Mouse (Mus musculus) macrophage (primary cell): ENCODE results near the gene Sh2d5. TPM values are rescaled to one million over a fixed set of nuclear protein-coding genes. Genes with fewer than 3 reads are reported as not detected.
A peak's percentile ranks its signal among the peaks of the same experiment; 100 is the strongest.

ENCODE experiments used
- H3K27ac ChIP-seq: fragments of 350-480 bp; formaldehyde crosslinking; 2 replicates; pipeline ENCODE4 v1.9.0; 2021
- H3K36me3 ChIP-seq: fragments of 350-480 bp; formaldehyde crosslinking; 2 replicates; pipeline ENCODE4 v1.9.0; 2021; ENCODE audit errors: inconsistent target
- H3K4me3 ChIP-seq: fragments of 350-480 bp; formaldehyde crosslinking; 2 replicates; pipeline ENCODE4 v1.9.0; 2021; ENCODE audit errors: inconsistent target
- H3K79me2 ChIP-seq: fragments of 350-480 bp; formaldehyde crosslinking; 2 replicates; pipeline ENCODE4 v1.9.0; 2021; ENCODE audit errors: inconsistent target
- WGBS: methylation state at CpG from one replicate; pipeline ENCODE4 v1.1.7; 2026; ENCODE audit warnings: inconsistent platforms; ENCODE audit not compliant: missing documents; 5-methylcytosine and 5-hydroxymethylcytosine counted together
- polyA plus RNA-seq: library from polyadenylated mRNA; stranded (reverse); fragments of 250-400 nt; gene quantifications from 3 replicates; pipeline ENCODE4 v1.2.4, GENCODE M21; 2018; ENCODE audit warnings: inconsistent platforms
- total RNA-seq, 78 experiments: library from RNA; depleted of rRNA; stranded (reverse); fragments of 250-400 nt; gene quantifications; 1 replicate in 9 of 78; 2 replicates in 24 of 78; 3 replicates in 43 of 78; 4 replicates in 2 of 78; pipeline ENCODE4 v1.2.4; 2018; ENCODE audit warnings: inconsistent platforms in 56 of 78

Gene Sh2d5
- total RNA-seq (2018; cell fraction: chromatin; rRNA removed): 1 to 10 TPM in 10 of 26 experiments, under 1 TPM in 16; 0.31 to 2.5 (median 0.93) TPM
- under 1 TPM in 16 of 26 experiments, not detected in 10; 0.03 to 0.15 (median 0.07) TPM for total RNA-seq (2018; cell fraction: cytosol; rRNA removed)
- total RNA-seq (2018; cell fraction: nucleus; rRNA removed): 1 to 10 TPM in 7 of 26 experiments, under 1 TPM in 18, not detected in 1; 0.29 to 3.8 (median 0.78) TPM
- polyA plus RNA-seq: 0.06 to 0.09 TPM in 2 of 3 replicates, not detected in the other

DNA sequence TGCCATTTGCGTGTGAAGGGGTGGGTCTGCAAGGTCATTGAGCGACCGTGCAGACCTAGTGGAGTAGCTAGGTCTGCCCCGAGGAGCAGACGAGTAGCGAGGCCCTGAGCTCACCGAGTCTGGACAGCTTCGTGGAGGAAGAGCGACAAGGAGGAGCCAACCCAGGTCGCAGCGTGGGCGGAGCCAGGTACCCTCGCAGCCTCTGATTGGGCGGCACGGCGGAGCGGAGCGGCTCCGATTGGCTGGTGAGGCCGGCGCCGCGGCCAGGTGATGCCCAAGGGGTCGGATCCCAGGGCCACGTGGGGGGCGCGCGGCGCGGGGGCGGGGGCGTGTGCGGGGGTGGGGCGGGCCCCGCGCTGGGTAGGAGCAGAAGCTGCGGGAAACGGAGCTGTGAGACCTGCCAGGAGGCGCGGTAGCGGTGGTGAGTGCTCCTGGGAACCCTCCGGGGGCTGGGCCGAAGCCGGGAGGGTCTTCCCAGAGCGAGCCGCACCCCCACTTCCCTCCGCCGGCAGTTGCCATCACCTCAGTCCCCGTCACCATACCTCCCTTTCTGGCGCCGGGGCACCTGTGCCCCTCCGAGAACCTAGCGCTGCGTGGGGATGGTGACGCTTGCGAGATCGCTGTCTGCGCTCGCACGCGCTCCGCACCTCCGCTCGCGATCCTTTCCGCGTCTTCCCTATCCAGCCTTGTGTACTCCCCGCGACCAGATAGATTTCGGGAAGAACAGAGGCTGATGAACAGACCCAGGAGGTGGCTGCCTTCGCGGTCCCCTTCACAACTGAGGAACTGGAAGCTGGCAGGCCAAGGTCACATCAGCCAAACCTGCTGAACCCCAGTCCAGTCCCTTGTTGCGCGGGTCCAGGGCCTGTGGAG lies at the start of gene Sh2d5, which contains the start of gene Kif17:
Gene Sh2d5, plus strand, starts transcription at position 316 of the 873 bp plus-strand sequence.
Gene Kif17, plus strand, starts transcription at position 348 of the 873 bp plus-strand sequence.
- Histone ChIP-seq H3K27ac (no peak within 1 kb of the TSS), H3K4me3 (peak within 1 kb of the TSS; percentile 12; the same call in 1 of the 2 replicates), H3K79me2 (no peaks in the 10 kb centered on the region), H3K36me3 (no peaks in the 10 kb centered on the region)
- 4% methylated on average over 59 of the region's 74 CpGs for WGBS

DNA sequence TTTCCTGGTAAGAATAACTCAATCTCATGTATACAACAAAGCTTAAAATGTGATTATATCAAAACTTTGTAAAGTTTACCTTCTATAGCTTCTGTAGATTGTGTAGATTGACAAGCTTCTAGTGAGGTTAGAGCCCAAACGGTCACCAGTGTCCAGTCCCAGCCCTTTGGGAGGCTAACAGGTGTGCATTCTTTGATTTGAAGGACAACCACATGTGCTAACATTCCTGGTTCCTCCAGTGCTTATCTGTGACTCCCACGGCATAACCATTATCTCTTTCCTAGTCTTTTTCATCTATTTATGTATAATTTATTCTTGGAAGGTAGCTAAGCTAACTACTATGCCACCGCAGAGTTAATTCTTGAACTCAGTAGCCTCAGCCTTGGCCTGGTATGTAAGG lies 49.4 kb upstream of the Sh2d5 start:
- peaks cover 97% of the 10 kb centered on the region for H3K36me3 ChIP-seq
- 90% methylated on average over 3 of the region's 3 CpGs for WGBS
- H3K27ac ChIP-seq: no peak overlapping the region
- H3K4me3 ChIP-seq: no peak overlapping the region
- no peaks in the 10 kb centered on the region for H3K79me2 ChIP-seq

DNA sequence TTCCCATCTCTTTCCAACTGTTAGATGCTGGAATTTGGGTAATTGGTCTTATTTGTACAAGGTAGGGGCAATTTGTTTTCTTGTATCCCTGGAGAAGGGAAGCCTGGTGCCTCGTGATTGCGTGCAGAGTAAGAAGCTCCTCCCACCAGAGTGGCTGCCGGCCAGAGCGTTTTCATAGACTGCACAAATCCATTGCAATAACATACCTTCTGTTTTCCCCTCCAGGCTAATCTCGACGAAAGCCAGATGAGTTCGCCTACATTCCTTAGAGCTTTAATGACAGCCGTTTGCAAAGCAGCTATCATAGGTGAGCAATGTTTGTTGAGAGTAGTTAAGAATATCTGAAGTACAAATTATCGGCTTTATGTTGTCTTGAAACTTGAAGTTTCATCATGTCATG lies 48.5 kb upstream of the Sh2d5 start:
- 87% methylated on average over 9 of the region's 9 CpGs for WGBS
- H3K79me2 ChIP-seq: no peaks in the 10 kb centered on the region
- H3K27ac ChIP-seq: no peak overlapping the region
- peaks cover 95% of the 10 kb centered on the region for H3K36me3 ChIP-seq
- H3K4me3 ChIP-seq: no peak overlapping the region

DNA sequence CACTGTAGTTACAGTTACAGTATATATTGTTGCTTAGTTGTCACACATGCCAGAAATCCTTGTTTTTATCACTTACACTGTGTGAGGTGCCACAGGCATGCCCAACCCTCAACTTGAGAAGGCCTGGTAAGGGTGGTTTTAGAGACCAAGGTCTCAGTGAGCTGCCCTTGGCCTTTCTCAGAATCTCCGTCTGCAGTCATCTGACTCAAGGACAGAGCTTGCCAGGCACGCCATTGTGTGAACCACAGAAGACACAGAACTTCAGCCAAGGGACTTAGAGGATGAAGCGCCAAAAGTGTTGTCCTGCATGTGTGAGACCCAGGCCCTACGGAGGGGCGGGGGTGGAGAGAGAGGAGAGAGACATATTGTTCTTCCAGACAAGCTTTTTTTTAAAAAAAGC lies 40.1 kb upstream of the Sh2d5 start:
- Histone ChIP-seq H3K4me3 (no peak overlapping the region), H3K27ac (no peak overlapping the region), H3K36me3 (peaks cover 36% of the 10 kb centered on the region; the same call in 1 of the 2 replicates), H3K79me2 (no peaks in the 10 kb centered on the region)
- 98% methylated on average over 5 of the region's 5 CpGs for WGBS

DNA sequence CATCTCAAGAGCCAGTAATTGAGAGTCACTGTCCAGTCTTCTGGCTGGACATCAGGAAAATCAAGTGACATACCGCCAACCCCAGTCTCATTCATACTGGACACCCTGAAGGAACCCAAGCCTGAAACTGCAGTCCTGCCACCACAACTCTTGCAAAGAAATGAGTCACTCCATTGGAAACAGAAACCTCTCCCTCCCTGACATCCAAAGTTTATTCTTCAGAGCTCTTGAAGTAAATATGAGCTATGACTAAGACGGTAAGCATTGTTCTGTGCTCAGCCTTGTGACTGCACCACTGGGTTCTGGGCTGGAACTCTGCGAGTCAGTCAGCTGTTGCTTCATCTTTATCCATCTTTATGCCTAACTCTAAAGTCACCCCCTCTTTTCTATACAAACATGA lies 36.3 kb upstream of the Sh2d5 start:
- Histone ChIP-seq H3K79me2 (peaks cover 15% of the 10 kb centered on the region), H3K36me3 (peaks cover 7% of the 10 kb centered on the region; the same call in 1 of the 2 replicates), H3K27ac (peak overlapping the region; percentile 52), H3K4me3 (no peak overlapping the region)
- 48% methylated on average over 3 of the region's 3 CpGs for WGBS

DNA sequence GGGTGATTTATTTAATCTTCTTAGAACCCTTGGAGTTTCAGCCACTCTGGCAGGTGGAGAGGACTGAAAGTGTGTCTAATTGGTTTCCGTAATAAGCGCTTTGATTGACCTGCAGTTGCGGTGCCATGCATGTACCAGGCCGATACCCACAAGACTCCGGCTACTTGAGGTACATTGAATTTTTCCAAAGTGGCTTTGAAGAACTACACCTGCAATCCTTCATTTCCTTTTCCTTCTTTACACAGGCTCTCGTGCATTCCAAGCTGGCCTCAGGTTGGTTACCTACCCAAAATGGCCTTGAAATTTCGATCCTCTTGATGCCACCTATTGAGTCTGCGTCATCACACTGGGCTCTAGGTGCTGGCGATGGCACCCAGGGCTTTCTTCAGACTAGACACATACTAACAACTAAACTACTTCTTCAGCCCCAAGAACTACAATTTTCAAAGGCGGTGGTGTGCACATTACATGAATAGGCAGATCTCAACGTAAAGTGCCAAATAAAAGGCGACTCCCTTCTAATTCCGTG lies 34.5 kb upstream of the Sh2d5 start:
- peak overlapping the region; percentile 59 for H3K4me3 ChIP-seq
- peak overlapping the region; percentile 80 for H3K27ac ChIP-seq
- WGBS: 55% methylated on average over 12 of the region's 13 CpGs

DNA sequence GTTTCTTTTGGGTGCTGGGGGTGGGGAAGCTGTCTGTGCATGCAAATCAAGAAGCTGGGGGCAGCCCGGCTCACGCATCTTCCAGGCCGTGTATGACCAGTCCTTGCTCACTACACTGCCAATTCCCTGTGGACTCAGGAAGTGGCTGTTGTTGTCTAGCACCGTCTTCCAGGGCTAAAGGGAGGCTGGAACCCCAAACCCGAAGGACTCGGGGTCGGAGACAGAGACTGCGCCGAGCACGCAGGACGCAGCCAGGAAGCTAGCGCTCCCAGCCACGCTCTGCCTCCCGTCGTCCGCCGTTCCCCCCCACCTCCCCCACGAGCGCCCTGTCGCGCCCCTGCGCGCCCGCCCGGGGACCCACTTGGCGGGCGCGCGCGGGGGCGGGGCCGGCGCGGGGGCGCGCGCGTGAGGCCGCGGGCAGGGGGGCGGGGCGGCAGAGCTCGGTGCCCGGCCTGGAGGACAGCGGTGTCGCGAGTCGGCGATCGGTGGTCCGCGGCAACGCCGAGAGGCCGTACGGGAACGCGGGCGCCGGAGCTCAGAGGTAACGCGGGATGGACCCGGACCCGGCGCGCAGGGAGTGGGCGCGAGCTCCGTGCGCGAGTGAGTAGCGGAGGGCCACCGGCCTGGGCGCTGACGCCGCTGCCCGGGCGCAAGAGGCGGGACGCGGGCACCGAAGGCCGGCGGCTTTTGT lies 33.9 kb upstream of the Sh2d5 start, which contains the start of gene Hp1bp3:
Gene Hp1bp3, plus strand, starts transcription at position 97 of the 691 bp plus-strand sequence.
- Histone ChIP-seq H3K4me3 (peak within 1 kb of the TSS; percentile 59), H3K27ac (peak within 1 kb of the TSS; percentile 80), H3K36me3 (no peaks in the 10 kb centered on the region), H3K79me2 (peaks cover 40% of the 10 kb centered on the region)
- whole genome bisulfite sequencing: under 1% methylated on average over 41 of the region's 84 CpGs

More for the DNA sequence above, 34.5 kb upstream of the Sh2d5 start:
- no peaks in the 10 kb centered on the region for H3K36me3 ChIP-seq
- H3K79me2 ChIP-seq: peaks cover 34% of the 10 kb centered on the region

DNA sequence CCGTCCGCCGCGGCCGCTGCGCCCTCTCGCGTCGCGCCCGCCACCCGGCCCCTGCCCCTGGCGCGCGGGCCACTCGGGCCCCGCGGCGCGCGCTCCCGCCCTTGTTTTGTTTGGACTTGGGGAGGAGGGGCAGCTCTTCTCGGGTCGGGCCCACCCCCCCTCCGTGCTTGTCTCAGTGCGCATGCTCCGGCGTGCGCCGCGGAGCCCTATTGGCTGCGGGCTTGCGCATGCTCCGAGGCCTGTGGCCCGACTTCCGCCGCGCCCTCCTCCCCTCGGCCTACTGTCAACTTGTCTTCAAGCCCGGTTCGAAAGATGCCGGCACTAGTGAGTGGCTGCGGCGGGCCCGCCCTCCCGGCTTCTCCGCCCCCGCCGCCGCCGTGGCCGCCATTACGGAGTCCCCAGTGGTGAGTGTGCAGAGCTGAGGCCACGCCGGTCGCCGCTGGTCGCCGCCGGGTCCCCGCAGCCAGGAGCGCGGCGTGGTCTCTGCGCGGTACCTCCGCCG lies 33.3 kb upstream of the Sh2d5 start:
- no peak overlapping the region for H3K27ac ChIP-seq
- H3K79me2 ChIP-seq: peaks cover 46% of the 10 kb centered on the region
- H3K36me3 ChIP-seq: 0 out of 2 replicates have a peak, but pooled peaks cover under 1% of the 10 kb centered on the region
- peak overlapping the region; percentile 77; the same call in 1 of the 2 replicates for H3K4me3 ChIP-seq
- WGBS: 0% methylated on average over 66 of the region's 68 CpGs

DNA sequence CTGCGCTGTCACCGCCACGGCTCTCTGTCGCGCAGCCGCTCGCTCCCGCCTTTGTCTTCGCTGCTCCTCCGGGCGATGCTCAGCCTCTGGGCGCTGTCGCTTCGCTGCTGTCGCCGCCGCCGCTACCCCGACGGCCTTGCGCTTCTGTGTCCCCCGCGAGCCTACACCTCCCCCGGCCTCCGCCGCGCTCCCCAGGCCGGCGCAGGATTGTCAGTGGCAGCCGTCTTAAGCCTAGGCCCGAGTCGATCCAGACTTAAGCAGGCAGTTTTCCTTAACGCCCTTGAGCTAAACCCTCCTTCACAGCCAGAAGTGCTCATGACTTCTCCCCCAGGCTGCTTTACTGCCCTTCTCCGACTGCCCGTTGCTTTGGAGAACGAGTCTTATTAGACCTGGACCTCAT lies 32.8 kb upstream of the Sh2d5 start:
- H3K27ac ChIP-seq: peak overlapping the region; percentile 60
- H3K79me2 ChIP-seq: peaks cover 51% of the 10 kb centered on the region
- H3K36me3 ChIP-seq: peaks cover 5% of the 10 kb centered on the region; the same call in 1 of the 2 replicates
- 0% methylated on average over 13 of the region's 36 CpGs for WGBS
- peak overlapping the region; percentile 77 for H3K4me3 ChIP-seq

DNA sequence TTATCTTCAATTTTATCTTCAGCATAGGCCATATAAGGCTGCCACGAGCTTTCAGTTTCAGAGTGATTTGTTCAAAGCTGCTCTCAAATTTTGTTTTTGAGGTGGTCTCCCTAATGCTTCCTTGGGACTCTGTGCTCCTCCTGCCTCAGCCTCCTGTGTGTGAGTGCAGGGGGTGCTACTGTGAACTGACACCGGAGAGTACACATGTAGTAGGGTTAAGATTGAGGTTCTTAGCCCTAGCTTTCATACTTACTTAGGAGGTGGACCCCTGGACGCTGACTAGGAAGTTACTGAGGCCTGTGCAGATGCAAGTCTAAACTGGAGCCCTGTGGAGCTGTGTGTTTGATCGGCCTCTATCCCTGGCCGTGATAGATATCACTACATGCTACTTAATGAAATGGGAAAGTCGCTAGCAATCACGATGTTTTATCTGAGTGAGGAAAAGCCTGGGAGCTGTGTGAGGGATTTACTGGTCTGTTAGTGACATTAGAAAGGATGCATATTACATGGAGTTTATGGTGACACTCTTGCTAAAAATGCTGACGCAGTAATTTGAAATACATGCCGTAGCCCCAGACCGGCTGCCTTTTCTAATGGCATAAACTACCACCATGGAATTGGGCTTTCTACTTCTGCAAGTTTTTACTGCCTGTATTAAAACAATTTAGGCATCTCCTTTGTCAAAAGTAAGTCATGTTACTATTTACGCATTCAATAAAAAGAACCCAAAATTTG lies 32.1 kb upstream of the Sh2d5 start:
- H3K4me3 ChIP-seq: peak overlapping the region; percentile 77
- peak overlapping the region; percentile 60 for H3K27ac ChIP-seq
- H3K79me2 ChIP-seq: peaks cover 57% of the 10 kb centered on the region
- whole genome bisulfite sequencing: 59% methylated on average over 11 of the region's 11 CpGs
- H3K36me3 ChIP-seq: peaks cover 11% of the 10 kb centered on the region; the same call in 1 of the 2 replicates

DNA sequence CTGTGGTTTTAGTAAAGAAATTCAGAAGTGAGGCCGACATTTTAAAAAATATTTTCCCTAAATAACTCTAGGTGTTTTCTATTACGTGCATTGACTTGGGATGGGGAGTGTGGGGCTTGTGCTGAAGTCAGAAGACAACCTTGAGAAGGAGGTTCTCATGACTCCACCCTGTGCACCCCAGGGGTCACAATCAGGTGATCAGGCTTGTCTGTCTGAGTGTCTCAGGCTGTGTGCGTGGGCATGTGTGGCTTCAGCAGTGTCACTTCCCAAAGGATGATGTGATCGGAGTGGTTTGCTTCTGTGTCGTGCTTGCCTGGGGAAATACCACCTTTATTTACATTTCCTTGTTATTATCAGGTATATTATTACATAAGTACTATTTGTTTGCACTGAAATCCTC lies 30.9 kb upstream of the Sh2d5 start:
- Histone ChIP-seq H3K27ac (no peak overlapping the region), H3K4me3 (no peak overlapping the region), H3K36me3 (peaks cover 23% of the 10 kb centered on the region; the same call in 1 of the 2 replicates), H3K79me2 (peaks cover 62% of the 10 kb centered on the region)
- WGBS: 70% methylated on average over 5 of the region's 5 CpGs

DNA sequence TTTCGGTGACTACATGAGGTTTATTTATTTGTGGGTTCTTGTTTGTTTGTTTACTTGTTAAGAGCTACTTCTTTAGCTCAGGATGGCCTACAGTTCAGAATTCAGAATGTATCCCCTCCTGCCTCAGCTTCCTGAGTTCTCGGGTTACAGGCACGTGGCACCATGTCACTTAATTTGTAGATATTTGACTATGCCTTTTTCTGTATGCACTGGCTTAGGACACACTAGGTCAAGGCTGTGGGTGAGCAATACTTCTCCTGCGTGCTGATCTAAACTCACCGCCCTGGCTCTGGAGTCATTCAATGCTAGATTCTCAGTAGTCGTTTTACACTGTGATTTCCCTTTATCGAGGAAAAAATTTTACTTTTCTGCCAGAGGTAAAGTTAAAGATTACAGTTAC lies 29.4 kb upstream of the Sh2d5 start:
- WGBS: 62% methylated on average over 7 of the region's 7 CpGs
- Histone ChIP-seq H3K27ac (no peak overlapping the region), H3K79me2 (peaks cover 62% of the 10 kb centered on the region), H3K4me3 (no peak overlapping the region), H3K36me3 (peaks cover 34% of the 10 kb centered on the region)

DNA sequence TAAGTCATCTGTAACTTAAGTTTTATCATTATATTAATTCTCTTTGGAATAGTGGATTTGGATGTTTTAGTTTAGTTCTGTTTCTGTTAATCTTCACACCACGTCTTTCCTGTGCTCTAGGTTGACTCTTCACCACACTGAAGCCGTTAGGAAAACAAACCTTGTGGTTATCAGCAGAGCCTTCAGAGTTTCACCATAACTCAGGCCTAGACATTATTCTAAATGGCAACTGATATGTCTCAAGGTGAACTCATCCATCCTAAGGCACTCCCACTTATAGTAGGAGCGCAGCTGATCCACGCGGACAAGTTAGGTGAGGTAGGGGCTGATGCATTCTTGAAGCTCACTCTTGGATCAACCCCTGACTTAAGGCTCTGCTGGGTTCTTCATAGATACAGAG lies 28.8 kb upstream of the Sh2d5 start:
- Histone ChIP-seq H3K27ac (no peak overlapping the region), H3K4me3 (no peak overlapping the region), H3K36me3 (peaks cover 41% of the 10 kb centered on the region), H3K79me2 (peaks cover 62% of the 10 kb centered on the region)
- WGBS: 65% methylated on average over 5 of the region's 5 CpGs
